Mouse (Mus musculus) neural tube, embryonic 10.5 days (tissue): ENCODE data around the gene Ear6.
"Not testable (repeated sequence)": the region's sequence is repeated elsewhere in the genome, so short reads cannot be mapped to it uniquely, and the experiment has no call there.

Source experiments
- DNase-seq: peaks from one replicate; pipeline ENCODE4 v3.0.0-alpha.2; 2017; ENCODE audit warnings: low spot score; ENCODE audit errors: extremely low spot score

The Ear6 gene

GRCm38 (mm10) chr14:51853399-51853798 lies at the start of gene Ear6:
Gene Ear6, plus strand, starts transcription at chr14:51853699.
- no peak for DNase-seq

- DNase-seq: no peak
Observed at GRCm38 (mm10) chr14:51826625-51827024, 26.9 kb upstream of the Ear6 start.

- DNase-seq: not testable (repeated sequence)
Observed at GRCm38 (mm10) chr14:51827842-51828241, 25.7 kb upstream of the Ear6 start.

GRCm38 (mm10) chr14:51829188-51829587 lies 24.3 kb upstream of the Ear6 start:
- DNase-seq: no peak

- not testable (repeated sequence) for DNase-seq
Observed at GRCm38 (mm10) chr14:51838480-51838879, 15.0 kb upstream of the Ear6 start.

- DNase-seq: no peak
Observed at GRCm38 (mm10) chr14:51842250-51842649, 11.2 kb upstream of the Ear6 start.

GRCm38 (mm10) chr14:51842781-51843180 lies 10.7 kb upstream of the Ear6 start:
- DNase-seq: no peak

- DNase-seq: no peak
Observed at GRCm38 (mm10) chr14:51843882-51844281, 9.6 kb upstream of the Ear6 start.

GRCm38 (mm10) chr14:51846566-51846965 lies 6.9 kb upstream of the Ear6 start:
- DNase-seq: no peak

- peak; percentile 21 for DNase-seq
Observed at GRCm38 (mm10) chr14:51851006-51851405, 2.5 kb upstream of the Ear6 start.

- not testable (repeated sequence) for DNase-seq
Observed at GRCm38 (mm10) chr14:51855280-51855679, 1.8 kb downstream of the Ear6 start.

- DNase-seq: peak; percentile 26
Observed at GRCm38 (mm10) chr14:51863603-51864002, 10.1 kb downstream of the Ear6 start.

GRCm38 (mm10) chr14:51870756-51871155 lies 17.3 kb downstream of the Ear6 start:
- no peak for DNase-seq

- no peak for DNase-seq
Observed at GRCm38 (mm10) chr14:51871741-51872140, 18.2 kb downstream of the Ear6 start.

GRCm38 (mm10) chr14:51877517-51877916 lies 24.0 kb downstream of the Ear6 start:
- DNase-seq: no peak

GRCm38 (mm10) chr14:51883527-51884030 lies 30.1 kb downstream of the Ear6 start:
- peak; percentile 52 for DNase-seq

GRCm38 (mm10) chr14:51884031-51884544 lies 30.6 kb downstream of the Ear6 start:
- DNase-seq: no peak

- peak; percentile 94 for DNase-seq
Observed at GRCm38 (mm10) chr14:51884598-51885331, 31.3 kb downstream of the Ear6 start, which contains the start of gene Mettl17. Gene Mettl17, plus strand, starts transcription at chr14:51884842.

- no peak for DNase-seq
Observed at GRCm38 (mm10) chr14:51886051-51886450, 32.6 kb downstream of the Ear6 start.

- DNase-seq: no peak
Observed at GRCm38 (mm10) chr14:51889833-51890232, 36.3 kb downstream of the Ear6 start.

- no peak for DNase-seq
Observed at GRCm38 (mm10) chr14:51892191-51892939, 38.9 kb downstream of the Ear6 start, which contains the start of gene Slc39a2. Gene Slc39a2, plus strand, starts transcription at chr14:51892889.
